Mouse (Mus musculus) bone marrow, adult 2 months (tissue): ENCODE data around the gene Rb1.

Experiments
- CTCF ChIP-seq: fragments of 200-500 bp; IDR thresholded peaks from 2 replicates; pipeline ENCODE4 v1.5.1; 2011; ENCODE audit warnings: low read length, control low read depth; ENCODE audit not compliant: control insufficient read depth, insufficient read depth
- POLR2A ChIP-seq: fragments of 200-500 bp; IDR thresholded peaks from 2 replicates; pipeline ENCODE4 v1.6.1; 2011; ENCODE audit warnings: low read depth, mild to moderate bottlenecking, control low read depth, low read length, borderline replicate concordance; ENCODE audit not compliant: control insufficient read depth

DNA sequence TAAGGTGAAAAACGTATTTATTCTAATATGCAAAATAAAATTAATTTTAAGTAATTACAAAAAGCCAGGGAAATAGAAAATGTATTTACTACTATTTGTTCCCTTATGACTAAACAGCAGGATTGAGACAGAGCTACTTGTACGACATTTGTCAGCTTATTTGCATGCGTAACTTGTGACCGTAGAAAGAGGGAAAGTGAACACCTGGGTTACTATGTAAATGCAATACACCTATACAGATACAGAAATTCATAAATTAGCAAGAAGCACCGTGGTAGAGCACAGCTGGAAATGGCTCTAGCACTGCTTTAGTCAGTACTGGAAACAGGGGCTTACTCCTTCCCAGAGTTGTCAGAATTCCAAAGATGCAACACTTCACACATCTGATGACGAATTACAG lies 46.5 kb downstream of the Rb1 start:
- no peak for TF ChIP-seq POLR2A
- TF ChIP-seq CTCF = no peak
